Mouse (Mus musculus) bone marrow macrophage, adult 2 months (primary cell): Measurements from ENCODE around the gene Slc4a8.

ENCODE experiments used
- CTCF ChIP-seq: IDR thresholded peaks from 2 replicates; pipeline ENCODE4 v1.5.1; 2012; ENCODE audit warnings: low read depth, mild to moderate bottlenecking, low read length, moderate library complexity
- POLR2A ChIP-seq: IDR thresholded peaks from 2 replicates; pipeline ENCODE4 v1.6.1; 2012; ENCODE audit warnings: mild to moderate bottlenecking, low read depth, low read length, borderline replicate concordance

DNA sequence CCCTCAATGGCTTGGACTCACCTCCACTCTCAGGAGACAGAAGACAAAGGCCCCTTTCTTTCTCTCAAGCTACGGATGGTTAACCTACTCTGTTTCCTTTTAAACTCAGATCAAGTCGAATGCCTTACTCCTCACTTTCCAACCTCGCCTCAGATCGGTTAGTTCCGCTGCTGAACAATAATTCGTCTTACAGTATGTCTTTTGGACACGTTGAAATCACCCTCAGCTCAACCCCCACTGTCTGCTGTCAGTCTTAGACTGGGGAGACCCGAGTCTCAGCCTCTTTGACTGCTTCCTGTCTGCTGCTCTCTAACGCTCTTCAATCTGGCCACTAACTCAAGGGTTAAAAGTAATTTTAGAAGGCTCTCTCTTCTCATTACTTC is 520 bp upstream of the Slc4a8 start:
- no peak for TF ChIP-seq CTCF
- no peak for TF ChIP-seq POLR2A
